Mouse (Mus musculus) brain, embryonic 14.5 days (tissue): ENCODE results near the gene Ascc1.

ENCODE experiments used
- CTCF ChIP-seq: fragments of 200-500 bp; IDR thresholded peaks from 2 replicates; pipeline ENCODE4 v1.5.1; 2012; ENCODE audit warnings: inconsistent platforms, mild to moderate bottlenecking, moderate library complexity, borderline replicate concordance; ENCODE audit not compliant: insufficient read depth, insufficient read length; ENCODE audit errors: extremely low read depth
- POLR2A ChIP-seq: fragments of 200-500 bp; IDR thresholded peaks from 2 replicates; pipeline ENCODE4 v1.6.1; 2012; ENCODE audit warnings: mild to moderate bottlenecking, inconsistent platforms, borderline replicate concordance; ENCODE audit not compliant: poor library complexity, insufficient read depth, insufficient read length, severe bottlenecking; ENCODE audit errors: extremely low read depth

DNA sequence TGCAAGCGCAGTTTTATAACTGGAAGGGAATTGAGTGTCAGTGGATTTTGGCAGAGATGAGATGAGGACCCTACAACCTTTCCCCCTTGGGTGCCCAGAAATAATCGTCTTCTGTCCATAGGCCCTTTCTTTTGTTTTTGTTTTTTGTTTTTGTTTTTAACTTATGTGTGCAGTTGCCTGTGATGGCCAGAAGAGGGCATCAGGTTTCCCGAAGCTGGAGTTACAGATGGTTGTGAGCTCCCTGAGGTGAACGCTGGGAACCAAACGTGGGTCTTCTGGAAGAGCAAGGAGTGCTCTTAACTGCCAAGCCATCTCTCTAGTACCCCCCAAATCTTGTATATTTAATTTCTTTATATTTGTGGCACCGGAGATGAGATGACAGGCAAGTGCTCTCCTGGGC, 35.9 kb upstream of the Ascc1 start:
- TF ChIP-seq POLR2A (no peak), CTCF (peak; percentile 32; the same call in 1 of the 2 replicates)
